Mouse (Mus musculus) liver, postnatal 0 days (tissue): Measurements from ENCODE around the gene Styk1.

Experiments
- CTCF ChIP-seq: sonication (generic); IDR thresholded peaks from 2 replicates; pipeline ENCODE4 v1.5.1; 2016; ENCODE audit warnings: antibody characterized with exemption, low read depth
- EP300 ChIP-seq: IDR thresholded peaks from 2 replicates; pipeline ENCODE4 v1.6.1; 2016; ENCODE audit warnings: antibody characterized with exemption, low read depth, mild to moderate bottlenecking

DNA sequence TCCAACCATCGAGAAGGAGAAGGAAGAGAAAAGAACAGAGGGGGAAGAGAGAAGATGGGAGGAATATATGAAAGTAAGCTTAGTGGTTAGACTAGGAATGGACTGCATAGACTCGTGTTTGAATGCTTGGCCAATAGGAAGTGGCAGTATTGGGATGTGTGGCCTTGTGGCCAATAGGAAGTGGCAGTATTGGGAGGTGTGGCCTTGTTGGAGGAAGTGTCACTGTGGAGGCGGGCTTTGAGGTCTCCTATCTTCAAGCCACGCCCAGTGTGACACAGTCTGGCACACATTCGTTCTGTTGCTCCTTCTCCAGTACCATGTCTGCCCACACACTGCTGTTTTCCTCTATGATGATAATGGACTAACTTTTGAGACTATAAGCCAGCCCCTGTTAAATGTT is 7.3 kb upstream of the Styk1 start:
- no peak for TF ChIP-seq CTCF
- no peak for TF ChIP-seq EP300
